Mouse (Mus musculus) layer of hippocampus, postnatal 36 days (tissue): ENCODE measurements around the gene Wdsub1. TPM values are rescaled to one million over a fixed set of nuclear protein-coding genes. Genes with fewer than 3 reads are reported as not detected.

ENCODE experiments used
- DNase-seq, 2 experiments: peaks; one replicate each; pipeline ENCODE4 v3.0.0; 2022
- total RNA-seq, 2 experiments: library from RNA; stranded (reverse); gene quantifications; 2 replicates each; pipeline ENCODE4 v1.2.3; 2021

Gene Wdsub1
- total RNA-seq, 2 experiments from 2014 or later, result 21.9 to 23.9 TPM

DNA sequence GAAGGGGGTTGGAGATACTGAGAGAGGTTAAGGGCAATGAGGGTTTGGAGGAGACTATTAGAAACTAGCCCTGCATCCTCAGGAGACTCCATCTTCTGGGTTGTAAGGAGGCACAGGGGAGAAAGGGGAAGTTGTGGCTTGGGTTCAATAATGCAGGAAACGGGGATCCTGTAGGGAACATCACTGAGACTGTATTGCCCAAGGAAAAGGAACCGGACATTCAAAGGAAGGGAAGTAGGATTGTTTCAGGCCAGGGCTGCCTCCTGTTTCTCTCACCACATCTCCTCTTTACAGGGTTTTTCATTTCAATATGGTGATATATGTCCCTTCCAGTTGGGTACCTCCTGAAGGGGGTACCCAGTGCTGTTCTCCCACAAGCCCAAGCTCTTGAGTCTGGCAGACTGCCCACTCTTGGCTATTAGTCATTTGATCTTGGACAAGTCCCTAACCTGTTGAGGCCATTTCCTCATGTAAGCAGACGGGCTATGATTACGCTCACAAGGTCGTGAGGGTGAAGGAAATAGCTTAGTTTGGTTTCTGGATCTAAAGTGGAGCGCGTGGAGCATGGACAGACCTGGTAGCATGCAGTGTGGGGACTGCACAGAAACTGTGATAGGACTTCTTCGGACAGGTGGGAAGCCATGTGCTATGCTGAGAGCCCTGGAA, 79.5 kb downstream of the Wdsub1 start:
- DNase-seq, result no peak
